Mouse (Mus musculus) hindlimb bud, embryonic 11.5 days (tissue): Measurements from ENCODE around the gene Gstm2.
"Not testable (repeated sequence)": the region's sequence is repeated elsewhere in the genome, so short reads cannot be mapped to it uniquely, and the experiment has no call there.

Experiments used
- DNase-seq: peaks from one replicate; pipeline ENCODE4 v3.0.0-alpha.2; 2012; ENCODE audit warnings: low read depth, low spot score; ENCODE audit errors: extremely low spot score

Gene Gstm2

GRCm38 (mm10) chr3:107998591-107998990 lies 12.3 kb upstream of the Gstm2 start:
- no peak for DNase-seq

- no peak for DNase-seq
Measured at GRCm38 (mm10) chr3:107996576-107996975, 10.3 kb upstream of the Gstm2 start.

GRCm38 (mm10) chr3:107995974-107996373 lies 9.7 kb upstream of the Gstm2 start:
- DNase-seq: not testable (repeated sequence)

GRCm38 (mm10) chr3:107985141-107985540 lies 1.1 kb downstream of the Gstm2 start:
- not testable (repeated sequence) for DNase-seq

- DNase-seq: no peak
Measured at GRCm38 (mm10) chr3:107984471-107984870, 1.8 kb downstream of the Gstm2 start.

GRCm38 (mm10) chr3:107983771-107984170 lies 2.5 kb downstream of the Gstm2 start:
- no peak for DNase-seq

- no peak for DNase-seq
Measured at GRCm38 (mm10) chr3:107982726-107983125, 3.5 kb downstream of the Gstm2 start.

GRCm38 (mm10) chr3:107981261-107981660 lies 5.0 kb downstream of the Gstm2 start:
- DNase-seq: no peak

GRCm38 (mm10) chr3:107977691-107978090 lies 8.6 kb downstream of the Gstm2 start:
- DNase-seq: no peak

- DNase-seq: no peak
Measured at GRCm38 (mm10) chr3:107974237-107974636, 12.0 kb downstream of the Gstm2 start.

GRCm38 (mm10) chr3:107972070-107972469 lies 14.2 kb downstream of the Gstm2 start:
- DNase-seq: no peak

- not testable (repeated sequence) for DNase-seq
Measured at GRCm38 (mm10) chr3:107971101-107971500, 15.2 kb downstream of the Gstm2 start.

- DNase-seq: no peak
Measured at GRCm38 (mm10) chr3:107968724-107969395, 17.4 kb downstream of the Gstm2 start, which contains the start of gene Gstm3. TSS of gene Gstm3 (minus strand) at chr3:107969283.

GRCm38 (mm10) chr3:107966631-107967030 lies 19.6 kb downstream of the Gstm2 start:
- no peak for DNase-seq

GRCm38 (mm10) chr3:107965592-107965991 lies 20.7 kb downstream of the Gstm2 start:
- no peak for DNase-seq

GRCm38 (mm10) chr3:107964656-107965308 lies 21.5 kb downstream of the Gstm2 start:
- no peak for DNase-seq

GRCm38 (mm10) chr3:107964026-107964425 lies 22.2 kb downstream of the Gstm2 start:
- no peak for DNase-seq

- DNase-seq: not testable (repeated sequence)
Measured at GRCm38 (mm10) chr3:107955260-107955659, 31.0 kb downstream of the Gstm2 start.

- DNase-seq: no peak
Measured at GRCm38 (mm10) chr3:107953906-107954305, 32.3 kb downstream of the Gstm2 start.

GRCm38 (mm10) chr3:107953328-107953755 lies 32.9 kb downstream of the Gstm2 start:
- no peak for DNase-seq

GRCm38 (mm10) chr3:107950531-107950930 lies 35.7 kb downstream of the Gstm2 start:
- no peak for DNase-seq

- DNase-seq: not testable (repeated sequence)
Measured at GRCm38 (mm10) chr3:107949461-107949860, 36.8 kb downstream of the Gstm2 start.
